Mouse (Mus musculus): ENCODE measurements around the gene Rps25. TPM values are rescaled to one million over a fixed set of nuclear protein-coding genes. Genes with fewer than 3 reads are reported as not detected.
A peak's percentile ranks its signal among the peaks of the same experiment; 100 is the strongest.

The Rps25 gene
- polyA plus RNA-seq, 1 experiment, result 3,912 TPM

DNA sequence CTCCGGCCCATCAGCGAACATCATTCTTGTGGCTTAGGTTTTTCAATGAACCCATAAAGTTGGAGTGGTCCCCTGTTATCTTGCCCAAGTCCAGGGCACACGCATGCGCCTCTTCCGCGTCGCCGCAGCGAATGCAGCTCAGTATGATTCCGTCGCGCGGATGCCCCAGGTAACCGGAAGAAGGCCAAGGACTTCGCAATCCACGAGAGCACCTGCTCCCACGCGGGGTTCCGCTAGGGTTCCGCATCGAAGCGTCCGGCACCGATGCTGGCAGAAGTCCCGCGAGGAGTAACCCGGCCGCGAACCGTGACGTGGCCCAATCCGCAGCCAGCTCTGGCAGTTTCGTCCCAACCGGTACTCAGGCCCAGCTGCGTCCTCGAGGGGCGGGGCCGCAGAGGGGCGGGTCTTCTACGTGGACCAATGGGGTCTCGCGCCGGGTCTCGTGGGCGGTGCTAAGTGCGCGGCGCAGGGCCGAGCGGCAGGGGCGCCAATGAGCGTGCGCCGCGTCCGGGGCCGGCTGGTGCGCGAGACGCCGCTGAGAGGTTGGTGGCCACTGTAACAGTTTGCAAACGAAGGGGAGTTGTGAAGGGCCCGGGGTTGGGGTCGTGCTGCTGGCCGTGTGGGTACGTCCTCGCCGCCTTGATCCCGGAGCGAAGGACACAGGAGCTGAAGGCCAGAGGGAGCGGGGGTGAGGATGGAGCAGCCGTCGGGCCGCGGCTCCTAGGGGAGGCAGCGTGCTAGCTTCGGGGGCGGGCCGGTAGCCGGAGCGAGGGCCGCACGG lies 27.7 kb upstream of the Rps25 start, which contains the start of gene Hyou1:
TSS of gene Hyou1 (plus strand) at position 437 of the 781 bp plus-strand sequence.
- Histone ChIP-seq H3K4me1 (ENCODE audit: control insufficient read depth, insufficient read depth, low read length) (peaks cover 7% of the 10 kb centered on the region; the same call in 1 of the 2 replicates), H3K27ac (ENCODE audit: insufficient read depth, low read length) (0 out of 2 replicates have a peak within 1 kb of the TSS, but pooled peaks have one; percentile 1), H3K4me3 (ENCODE audit: insufficient read depth, low read length) (peak within 1 kb of the TSS; percentile 90)
- no peak for TF ChIP-seq CTCF (IDR thresholded peaks at IDR 0.05; ENCODE audit: borderline replicate concordance, insufficient read depth, low read length)
- TF ChIP-seq POLR2A (IDR thresholded peaks at IDR 0.05; ENCODE audit: low read depth, low read length), result peak; percentile 83

DNA sequence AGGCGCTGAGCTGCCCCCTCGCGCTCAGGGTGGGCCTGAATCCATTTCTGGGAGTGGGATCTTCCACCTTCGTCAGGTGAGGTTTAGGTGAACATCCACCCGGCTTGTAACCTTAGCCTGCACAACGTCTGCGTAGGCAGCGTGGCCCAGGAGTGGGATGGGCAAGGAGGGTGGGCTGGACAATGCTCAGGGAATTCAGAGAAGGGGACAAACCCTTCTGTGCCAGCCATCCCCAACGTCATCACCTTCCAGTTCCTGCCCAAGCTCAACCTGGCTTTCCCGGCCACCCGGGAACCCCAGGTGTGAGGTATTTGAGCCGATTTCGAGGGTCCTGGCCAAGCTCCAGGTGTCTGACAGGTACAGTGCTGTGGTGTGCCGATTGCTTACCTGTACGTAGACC lies 27.1 kb upstream of the Rps25 start:
- no peak overlapping the region for H3K27ac ChIP-seq (ENCODE audit: insufficient read depth, low read length)
- no peak for TF ChIP-seq POLR2A (IDR thresholded peaks at IDR 0.05; ENCODE audit: low read depth, low read length)
- no peak for TF ChIP-seq CTCF (IDR thresholded peaks at IDR 0.05; ENCODE audit: borderline replicate concordance, insufficient read depth, low read length)
- H3K4me3 ChIP-seq (ENCODE audit: insufficient read depth, low read length), result peak overlapping the region; percentile 90
- peaks cover 7% of the 10 kb centered on the region; the same call in 1 of the 2 replicates for H3K4me1 ChIP-seq (ENCODE audit: control insufficient read depth, insufficient read depth, low read length)

DNA sequence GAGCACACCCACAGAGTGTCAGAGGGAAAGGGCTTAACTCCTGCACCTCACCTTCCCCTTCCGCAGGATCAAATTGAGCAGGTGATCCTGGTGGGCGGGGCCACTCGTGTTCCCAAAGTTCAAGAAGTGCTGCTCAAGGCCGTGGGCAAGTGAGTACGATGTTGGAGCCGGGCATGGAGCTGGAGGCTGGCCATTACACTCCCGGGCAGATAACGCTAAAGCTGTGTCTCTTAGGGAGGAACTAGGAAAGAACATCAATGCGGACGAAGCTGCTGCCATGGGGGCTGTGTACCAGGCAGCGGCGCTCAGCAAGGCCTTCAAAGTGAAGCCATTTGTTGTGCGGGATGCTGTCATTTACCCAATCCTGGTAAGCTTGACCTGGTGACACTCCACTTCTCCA lies 22.3 kb upstream of the Rps25 start:
- H3K4me1 ChIP-seq (ENCODE audit: control insufficient read depth, insufficient read depth, low read length), result peaks cover 5% of the 10 kb centered on the region; the same call in 1 of the 2 replicates
- no peak overlapping the region for H3K4me3 ChIP-seq (ENCODE audit: insufficient read depth, low read length)
- no peak for TF ChIP-seq POLR2A (IDR thresholded peaks at IDR 0.05; ENCODE audit: low read depth, low read length)
- H3K27ac ChIP-seq (ENCODE audit: insufficient read depth, low read length), result no peak overlapping the region

DNA sequence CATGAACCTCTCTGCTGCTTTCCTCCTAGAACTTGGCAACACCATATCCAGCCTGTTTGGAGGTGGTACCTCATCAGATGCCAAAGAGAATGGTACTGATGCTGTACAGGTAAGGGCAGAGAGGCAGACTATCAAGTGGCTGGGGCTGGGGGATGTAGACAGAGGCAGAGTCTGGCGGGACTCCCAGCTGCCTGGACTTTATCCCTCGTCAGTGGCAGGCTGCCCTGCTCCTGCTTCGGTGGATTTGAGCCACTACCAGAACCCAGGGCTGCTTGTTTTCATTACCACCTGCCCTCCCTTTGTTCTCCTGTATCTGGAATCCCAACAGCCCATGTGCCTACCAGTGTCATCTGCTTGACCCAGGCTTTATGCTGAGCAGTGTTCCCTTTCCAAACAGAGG lies 19.7 kb upstream of the Rps25 start:
- H3K4me1 ChIP-seq (ENCODE audit: control insufficient read depth, insufficient read depth, low read length), result no peaks in the 10 kb centered on the region
- H3K4me3 ChIP-seq (ENCODE audit: insufficient read depth, low read length), result no peak overlapping the region
- H3K27ac ChIP-seq (ENCODE audit: insufficient read depth, low read length), result no peak overlapping the region
- TF ChIP-seq CTCF (IDR thresholded peaks at IDR 0.05; ENCODE audit: borderline replicate concordance, insufficient read depth, low read length), result no peak
- no peak for TF ChIP-seq POLR2A (IDR thresholded peaks at IDR 0.05; ENCODE audit: low read depth, low read length)

DNA sequence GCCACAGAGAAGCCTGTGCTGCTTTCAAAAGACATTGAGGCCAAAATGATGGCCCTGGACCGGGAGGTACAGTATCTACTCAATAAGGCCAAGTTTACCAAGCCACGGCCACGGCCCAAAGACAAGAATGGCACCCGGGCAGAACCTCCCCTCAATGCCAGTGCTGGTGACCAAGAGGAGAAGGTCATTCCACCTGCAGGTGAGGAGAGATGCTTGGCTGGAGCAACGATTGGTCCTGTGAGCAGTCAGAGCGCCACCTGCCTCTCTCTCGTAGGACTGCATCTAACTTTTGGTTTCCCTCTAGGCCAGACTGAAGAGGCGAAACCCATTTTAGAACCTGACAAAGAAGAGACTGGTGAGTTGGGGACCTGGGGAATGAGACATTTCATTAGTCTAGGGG lies 17.7 kb upstream of the Rps25 start:
- H3K27ac ChIP-seq (ENCODE audit: insufficient read depth, low read length), result no peak overlapping the region
- H3K4me3 ChIP-seq (ENCODE audit: insufficient read depth, low read length), result no peak overlapping the region
- peak; percentile 83; the same call in 1 of the 2 replicates for TF ChIP-seq CTCF (IDR thresholded peaks at IDR 0.05; ENCODE audit: borderline replicate concordance, insufficient read depth, low read length)
- no peak for TF ChIP-seq POLR2A (IDR thresholded peaks at IDR 0.05; ENCODE audit: low read depth, low read length)
- no peaks in the 10 kb centered on the region for H3K4me1 ChIP-seq (ENCODE audit: control insufficient read depth, insufficient read depth, low read length)

DNA sequence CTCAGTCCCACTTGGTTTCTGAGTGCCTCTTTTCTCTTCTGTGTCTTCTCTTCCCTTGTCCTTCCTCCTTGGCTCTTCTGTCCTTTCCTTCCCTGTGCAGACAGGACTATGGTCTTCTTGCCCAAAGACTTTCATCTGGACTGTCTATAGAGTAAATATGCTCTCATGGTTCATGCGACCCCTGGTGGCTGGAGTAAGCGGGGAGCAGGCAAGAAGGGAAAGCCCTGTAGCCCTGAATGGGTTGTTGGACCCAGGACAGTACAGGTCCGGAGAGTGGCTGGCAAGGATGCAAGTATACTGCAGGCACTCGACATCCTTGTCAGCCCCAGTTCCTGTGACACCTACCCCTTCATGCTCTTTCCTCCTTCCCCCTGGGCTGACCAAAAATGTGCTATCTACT lies 15.5 kb upstream of the Rps25 start:
- TF ChIP-seq POLR2A (IDR thresholded peaks at IDR 0.05; ENCODE audit: low read depth, low read length), result no peak
- TF ChIP-seq CTCF (IDR thresholded peaks at IDR 0.05; ENCODE audit: borderline replicate concordance, insufficient read depth, low read length), result peak; percentile 60; the same call in 1 of the 2 replicates
- Histone ChIP-seq H3K4me3 (ENCODE audit: insufficient read depth, low read length) (no peak overlapping the region), H3K4me1 (ENCODE audit: control insufficient read depth, insufficient read depth, low read length) (no peaks in the 10 kb centered on the region), H3K27ac (ENCODE audit: insufficient read depth, low read length) (no peak overlapping the region)

DNA sequence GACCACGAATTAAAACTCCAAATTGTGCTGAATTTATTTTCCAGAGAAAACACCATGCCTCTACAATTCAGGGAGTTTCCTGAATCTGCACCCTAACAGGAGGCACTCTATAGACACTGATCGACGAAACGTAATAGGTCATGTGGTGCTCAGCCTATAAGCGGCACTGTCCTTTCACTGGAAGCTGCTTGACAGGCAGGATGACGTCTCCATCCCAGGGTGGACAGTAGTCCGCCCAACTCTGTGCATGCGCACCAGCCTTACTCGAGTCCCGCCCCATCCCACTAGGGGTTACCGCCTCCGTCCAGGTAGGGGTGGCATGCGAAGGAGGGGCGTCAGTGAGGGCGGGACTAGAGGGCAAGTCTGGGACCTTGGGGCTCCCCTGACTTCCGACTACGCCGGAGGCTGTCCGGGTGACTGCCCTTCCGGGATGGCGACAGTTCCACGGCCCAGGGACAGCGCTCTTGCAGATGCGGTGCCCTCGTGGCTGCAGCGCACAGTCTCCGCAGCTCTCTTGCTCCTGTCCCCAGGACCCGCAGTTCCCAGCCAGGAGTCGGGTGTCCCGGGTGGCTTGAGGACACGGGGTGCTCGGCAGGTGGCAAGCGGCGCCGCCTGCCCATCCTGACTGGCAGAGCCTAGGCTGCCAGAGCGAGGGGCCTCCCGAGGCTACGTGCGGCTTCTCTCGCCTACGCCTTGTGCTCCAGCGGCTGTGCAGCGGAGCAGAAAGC lies 10.1 kb upstream of the Rps25 start, which contains the start of gene Slc37a4:
TSS of gene Slc37a4 (plus strand) at position 169 of the 728 bp plus-strand sequence.
- Histone ChIP-seq H3K4me1 (ENCODE audit: control insufficient read depth, insufficient read depth, low read length) (no peaks in the 10 kb centered on the region), H3K27ac (ENCODE audit: insufficient read depth, low read length) (peak within 1 kb of the TSS; percentile 7; the same call in 1 of the 2 replicates), H3K4me3 (ENCODE audit: insufficient read depth, low read length) (peak within 1 kb of the TSS; percentile 69)
- TF ChIP-seq CTCF (IDR thresholded peaks at IDR 0.05; ENCODE audit: borderline replicate concordance, insufficient read depth, low read length) (no peak), POLR2A (IDR thresholded peaks at IDR 0.05; ENCODE audit: low read depth, low read length) (peak; percentile 90)

DNA sequence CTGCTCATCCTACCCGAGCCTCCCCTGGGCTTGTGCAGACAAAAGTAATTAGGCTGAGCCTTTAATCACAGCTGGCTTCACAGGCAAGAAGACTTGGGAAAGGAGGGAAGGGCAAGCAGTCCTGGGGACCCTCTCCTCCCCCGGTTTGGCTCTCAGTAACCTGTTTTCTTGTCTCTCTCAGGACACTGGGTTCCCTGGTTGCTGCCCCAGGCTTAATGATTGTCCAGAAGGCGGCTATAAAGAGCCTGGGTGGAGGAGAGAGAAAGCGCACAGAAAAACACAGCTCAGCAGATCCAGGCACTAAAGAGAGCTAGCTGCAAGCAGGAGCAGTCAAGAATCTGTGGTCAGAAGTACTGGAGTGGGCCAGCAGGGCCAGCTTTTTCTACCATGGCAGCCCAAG lies 8.9 kb upstream of the Rps25 start:
- Histone ChIP-seq H3K4me3 (ENCODE audit: insufficient read depth, low read length) (peak overlapping the region; percentile 6; the same call in 1 of the 2 replicates), H3K27ac (ENCODE audit: insufficient read depth, low read length) (no peak overlapping the region), H3K4me1 (ENCODE audit: control insufficient read depth, insufficient read depth, low read length) (no peaks in the 10 kb centered on the region)
- TF ChIP-seq POLR2A (IDR thresholded peaks at IDR 0.05; ENCODE audit: low read depth, low read length), result no peak
- no peak for TF ChIP-seq CTCF (IDR thresholded peaks at IDR 0.05; ENCODE audit: borderline replicate concordance, insufficient read depth, low read length)

DNA sequence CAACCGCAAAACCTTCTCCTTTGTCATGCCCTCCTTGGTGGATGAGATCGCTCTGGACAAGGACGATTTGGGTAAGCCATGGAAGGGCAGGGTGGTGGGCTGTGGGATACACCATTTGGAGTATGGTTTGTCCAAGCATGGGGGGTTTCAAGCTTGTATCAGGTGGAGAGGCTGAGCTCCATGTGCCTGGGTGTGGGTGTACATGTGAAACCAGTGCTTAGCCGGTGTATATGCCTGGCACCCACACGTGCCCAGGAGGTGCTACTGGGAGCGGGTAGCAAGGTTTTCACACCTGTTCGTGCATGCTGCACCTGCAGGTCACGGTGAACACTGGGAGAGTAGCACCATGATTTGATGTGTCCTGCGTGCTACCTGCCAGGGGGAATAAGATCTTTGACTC lies 8.4 kb upstream of the Rps25 start:
- Histone ChIP-seq H3K4me3 (ENCODE audit: insufficient read depth, low read length) (no peak overlapping the region), H3K27ac (ENCODE audit: insufficient read depth, low read length) (no peak overlapping the region)

More for the DNA sequence above, 8.4 kb upstream of the Rps25 start:
- no peak for TF ChIP-seq POLR2A (IDR thresholded peaks at IDR 0.05; ENCODE audit: low read depth, low read length)
- no peaks in the 10 kb centered on the region for H3K4me1 ChIP-seq (ENCODE audit: control insufficient read depth, insufficient read depth, low read length)

Data from embryonic fibroblast, embryonic 13.5 days (primary cell).